Mouse (Mus musculus) neural tube, embryonic 12.5 days (tissue): Measurements from ENCODE around the gene Rtf2. TPM values are rescaled to one million over a fixed set of nuclear protein-coding genes. Genes with fewer than 3 reads are reported as not detected.

ENCODE experiments used
- ATAC-seq: fragments of 200-750 bp; cut with Nextera tagmentation; 2 replicates; pipeline ENCODE4 v1.8.0; 2017; ENCODE audit warnings: low read depth, mild to moderate bottlenecking, moderate TSS enrichment, moderate library complexity; ENCODE audit not compliant: low FRiP score
- H3K27ac ChIP-seq: fragments of 300-500 bp; sonication (generic); 2 replicates; pipeline ENCODE4 v1.5.1; 2016
- H3K27me3 ChIP-seq: fragments of 300-500 bp; sonication (generic); replicated peaks from 2 replicates; pipeline ENCODE4 v1.6.1; 2016; ENCODE audit warnings: mild to moderate bottlenecking
- H3K36me3 ChIP-seq: fragments of 300-500 bp; sonication (generic); 2 replicates; pipeline ENCODE4 v1.6.1; 2016; ENCODE audit warnings: mild to moderate bottlenecking
- H3K4me1 ChIP-seq: fragments of 300-500 bp; sonication (generic); 2 replicates; pipeline ENCODE4 v1.6.1; 2016
- H3K4me2 ChIP-seq: fragments of 300-500 bp; sonication (generic); replicated peaks from 2 replicates; pipeline ENCODE4 v1.6.1; 2016; ENCODE audit warnings: mild to moderate bottlenecking
- H3K4me3 ChIP-seq: fragments of 300-500 bp; sonication (generic); 2 replicates; pipeline ENCODE4 v1.5.1; 2016
- H3K9ac ChIP-seq: fragments of 300-500 bp; sonication (generic); 2 replicates; pipeline ENCODE4 v1.6.1; 2016; ENCODE audit warnings: mild to moderate bottlenecking
- H3K9me3 ChIP-seq: fragments of 300-500 bp; sonication (generic); 2 replicates; pipeline ENCODE4 v1.6.1; 2016; ENCODE audit warnings: mild to moderate bottlenecking
- WGBS: fragments of 180-500 bp; shearing (Covaris S2); methylation state at CpG from one replicate; pipeline ENCODE4 v1.1.7; 2016; 5-methylcytosine and 5-hydroxymethylcytosine counted together
- polyA plus RNA-seq: library from polyadenylated mRNA; unstranded; fragments of >200 nt; fragmentation: Nextera tagmentation; extraction: Ambion mirVana; gene quantifications from 2 replicates; pipeline ENCODE4 v1.2.1, GENCODE M21; 2016

Gene Rtf2
- polyA plus RNA-seq, 1 experiment from 2014 or later: 105 TPM

- H3K27ac ChIP-seq: no peak overlapping the region
- H3K4me3 ChIP-seq: no peak overlapping the region
- no peaks in the 10 kb centered on the region for H3K27me3 ChIP-seq
- 95% methylated on average over 4 of the region's 4 CpGs for WGBS
- H3K4me1 ChIP-seq: peaks cover 14% of the 10 kb centered on the region
- no peak for ATAC-seq
- peaks cover 60% of the 10 kb centered on the region for H3K36me3 ChIP-seq
- H3K9me3 ChIP-seq: no peaks in the 10 kb centered on the region
- H3K4me2 ChIP-seq: no peak overlapping the region
- no peak overlapping the region for H3K9ac ChIP-seq
These were observed 5.3 kb downstream of the Rtf2 start for GRCm38 (mm10) chr2:172445617-172446016.

GRCm38 (mm10) chr2:172447317-172447716 lies 7.0 kb downstream of the Rtf2 start:
- Histone ChIP-seq H3K27me3 (no peaks in the 10 kb centered on the region), H3K4me2 (no peak overlapping the region), H3K4me1 (no peaks in the 10 kb centered on the region), H3K9me3 (no peaks in the 10 kb centered on the region), H3K36me3 (peaks cover 74% of the 10 kb centered on the region), H3K9ac (no peak overlapping the region), H3K27ac (no peak overlapping the region), H3K4me3 (no peak overlapping the region)
- ATAC-seq: no peak
- 92% methylated on average over 6 of the region's 6 CpGs for WGBS

GRCm38 (mm10) chr2:172448329-172448728 lies 8.0 kb downstream of the Rtf2 start:
- ATAC-seq: no peak
- peaks cover 84% of the 10 kb centered on the region for H3K36me3 ChIP-seq
- H3K9me3 ChIP-seq: no peaks in the 10 kb centered on the region
- WGBS: 94% methylated on average over 4 of the region's 4 CpGs
- no peak overlapping the region for H3K4me3 ChIP-seq
- no peak overlapping the region for H3K27ac ChIP-seq
- no peaks in the 10 kb centered on the region for H3K4me1 ChIP-seq
- no peaks in the 10 kb centered on the region for H3K27me3 ChIP-seq
- H3K4me2 ChIP-seq: no peak overlapping the region
- no peak overlapping the region for H3K9ac ChIP-seq

- Histone ChIP-seq H3K36me3 (peaks cover 84% of the 10 kb centered on the region), H3K9me3 (no peaks in the 10 kb centered on the region), H3K4me3 (no peak overlapping the region), H3K27ac (no peak overlapping the region), H3K27me3 (no peaks in the 10 kb centered on the region), H3K9ac (no peak overlapping the region), H3K4me2 (no peak overlapping the region), H3K4me1 (no peaks in the 10 kb centered on the region)
- no peak for ATAC-seq
- 92% methylated on average over 6 of the region's 6 CpGs for WGBS
These were observed 10.3 kb downstream of the Rtf2 start for GRCm38 (mm10) chr2:172450640-172451039.

DNA sequence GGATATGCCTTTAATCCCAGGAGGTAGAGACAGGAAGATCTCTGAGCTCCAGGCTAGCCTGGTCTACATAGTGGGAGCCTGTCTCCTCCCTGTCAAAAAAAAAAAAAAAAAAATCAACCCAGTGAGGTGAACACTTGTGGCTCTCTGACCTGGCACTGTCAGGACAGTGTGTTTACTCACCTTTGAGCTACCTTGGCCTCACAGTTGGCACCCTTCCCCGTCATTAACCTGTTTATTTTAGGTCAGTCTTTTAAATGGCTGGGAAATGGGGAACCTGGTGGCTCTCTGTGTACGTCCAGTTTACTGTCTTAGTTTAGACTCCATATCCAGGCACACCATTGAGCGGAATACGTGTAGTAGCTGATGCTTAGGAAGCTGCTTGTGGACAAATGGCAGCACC lies 11.7 kb downstream of the Rtf2 start:
- 96% methylated on average over 4 of the region's 4 CpGs for WGBS
- Histone ChIP-seq H3K4me1 (no peaks in the 10 kb centered on the region), H3K27ac (no peak overlapping the region), H3K4me3 (no peak overlapping the region), H3K9me3 (no peaks in the 10 kb centered on the region), H3K9ac (no peak overlapping the region), H3K36me3 (peaks cover 73% of the 10 kb centered on the region), H3K4me2 (no peak overlapping the region), H3K27me3 (no peaks in the 10 kb centered on the region)
- ATAC-seq: no peak

DNA sequence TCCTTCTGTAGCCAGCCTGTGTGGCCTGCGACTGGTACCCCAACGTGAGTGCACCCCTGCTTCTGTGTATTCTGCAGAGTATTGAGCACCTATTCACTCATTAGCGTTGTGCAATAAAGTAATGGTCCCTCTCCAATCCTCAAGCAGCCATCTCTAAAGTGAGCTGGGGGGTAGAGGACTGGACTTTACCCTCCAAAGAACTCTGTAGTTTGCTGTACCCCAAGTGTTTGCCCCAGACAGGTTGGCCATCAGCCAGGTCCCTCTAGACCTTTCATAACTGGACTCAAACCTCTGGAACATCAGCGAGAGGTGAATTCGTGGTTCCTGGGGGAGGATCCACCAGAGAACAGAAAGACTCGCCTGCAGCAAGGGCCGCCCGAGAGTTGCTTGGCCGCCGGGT lies 12.1 kb downstream of the Rtf2 start:
- Histone ChIP-seq H3K9ac (no peak overlapping the region), H3K27ac (no peak overlapping the region), H3K4me2 (no peak overlapping the region), H3K4me3 (no peak overlapping the region), H3K9me3 (no peaks in the 10 kb centered on the region), H3K4me1 (no peaks in the 10 kb centered on the region), H3K36me3 (peaks cover 72% of the 10 kb centered on the region), H3K27me3 (no peaks in the 10 kb centered on the region)
- 94% methylated on average over 10 of the region's 10 CpGs for WGBS
- no peak for ATAC-seq

DNA sequence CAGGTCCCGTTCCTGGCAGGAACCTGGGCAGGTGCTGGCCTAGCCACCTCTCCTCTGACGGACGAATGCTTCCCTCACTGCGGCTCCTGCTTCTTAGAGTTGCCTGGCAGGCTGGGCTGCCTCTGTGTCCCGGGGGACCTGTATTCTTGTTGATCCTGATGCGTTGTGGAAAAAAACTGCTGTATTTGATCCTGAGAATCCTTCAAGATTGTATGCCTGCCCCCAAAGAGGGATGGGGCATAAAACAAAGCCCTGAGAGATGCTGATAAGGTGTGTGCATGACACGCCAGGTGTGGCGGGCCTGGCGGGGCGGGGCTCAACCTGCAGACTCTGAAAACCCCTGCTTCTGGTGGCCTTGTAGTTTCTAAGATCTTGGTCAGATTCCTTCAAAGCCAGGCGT lies 18.1 kb downstream of the Rtf2 start, which contains the start of gene Gcnt7:
TSS of gene Gcnt7 (minus strand) at position 101 of the 400 bp plus-strand sequence.
- Histone ChIP-seq H3K4me1 (no peaks in the 10 kb centered on the region), H3K9ac (no peak within 1 kb of the TSS), H3K9me3 (no peaks in the 10 kb centered on the region), H3K36me3 (peaks cover 34% of the 10 kb centered on the region), H3K27ac (no peak within 1 kb of the TSS), H3K4me3 (no peak within 1 kb of the TSS), H3K4me2 (no peak within 1 kb of the TSS), H3K27me3 (no peaks in the 10 kb centered on the region)
- WGBS: 90% methylated on average over 11 of the region's 11 CpGs
- no peak for ATAC-seq

GRCm38 (mm10) chr2:172460647-172461046 lies 20.3 kb downstream of the Rtf2 start:
- Histone ChIP-seq H3K36me3 (peaks cover 43% of the 10 kb centered on the region), H3K4me3 (no peak overlapping the region), H3K27ac (no peak overlapping the region), H3K9ac (no peak overlapping the region), H3K27me3 (no peaks in the 10 kb centered on the region), H3K4me1 (no peaks in the 10 kb centered on the region), H3K9me3 (no peaks in the 10 kb centered on the region), H3K4me2 (no peak overlapping the region)
- 91% methylated on average over 2 of the region's 2 CpGs for WGBS
- ATAC-seq: no peak

DNA sequence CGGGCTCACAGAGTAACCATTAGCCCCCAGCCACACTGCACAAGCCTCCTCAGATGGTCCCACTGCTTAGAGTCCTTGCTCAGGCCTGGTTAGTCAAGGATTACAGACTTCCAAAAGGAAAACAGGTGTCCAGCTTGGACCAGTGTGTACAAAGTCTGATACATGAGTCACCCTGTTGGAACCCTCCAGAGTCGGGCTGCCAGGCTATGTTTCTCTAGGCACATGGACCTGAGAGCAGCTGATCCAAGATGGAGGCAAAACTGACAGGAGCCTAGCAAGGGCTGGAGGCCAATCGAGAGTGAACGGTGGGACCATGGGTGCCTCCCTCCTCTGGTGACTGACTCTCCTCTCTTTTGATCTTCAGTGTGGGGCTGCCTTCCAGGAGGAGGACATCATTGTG lies 22.5 kb downstream of the Rtf2 start:
- Histone ChIP-seq H3K4me2 (no peak overlapping the region), H3K27ac (no peak overlapping the region), H3K27me3 (no peaks in the 10 kb centered on the region), H3K4me1 (no peaks in the 10 kb centered on the region), H3K4me3 (no peak overlapping the region), H3K9ac (no peak overlapping the region), H3K36me3 (peaks cover 54% of the 10 kb centered on the region), H3K9me3 (no peaks in the 10 kb centered on the region)
- no peak for ATAC-seq
- WGBS: 92% methylated on average over 4 of the region's 4 CpGs

GRCm38 (mm10) chr2:172466427-172467132 lies 26.2 kb downstream of the Rtf2 start:
- H3K9ac ChIP-seq: no peak overlapping the region
- H3K27ac ChIP-seq: no peak overlapping the region
- H3K4me1 ChIP-seq: no peaks in the 10 kb centered on the region
- H3K4me2 ChIP-seq: no peak overlapping the region
- peaks cover 68% of the 10 kb centered on the region for H3K36me3 ChIP-seq
- H3K4me3 ChIP-seq: no peak overlapping the region
- 89% methylated on average over 11 of the region's 11 CpGs for WGBS
- no peaks in the 10 kb centered on the region for H3K27me3 ChIP-seq
- ATAC-seq: no peak
- H3K9me3 ChIP-seq: no peaks in the 10 kb centered on the region

GRCm38 (mm10) chr2:172467206-172467605 lies 26.9 kb downstream of the Rtf2 start:
- no peaks in the 10 kb centered on the region for H3K9me3 ChIP-seq
- 95% methylated on average over 5 of the region's 5 CpGs for WGBS
- no peaks in the 10 kb centered on the region for H3K4me1 ChIP-seq
- peaks cover 66% of the 10 kb centered on the region for H3K36me3 ChIP-seq
- no peak overlapping the region for H3K27ac ChIP-seq
- no peaks in the 10 kb centered on the region for H3K27me3 ChIP-seq
- no peak for ATAC-seq
- H3K4me3 ChIP-seq: no peak overlapping the region
- H3K4me2 ChIP-seq: no peak overlapping the region
- no peak overlapping the region for H3K9ac ChIP-seq

DNA sequence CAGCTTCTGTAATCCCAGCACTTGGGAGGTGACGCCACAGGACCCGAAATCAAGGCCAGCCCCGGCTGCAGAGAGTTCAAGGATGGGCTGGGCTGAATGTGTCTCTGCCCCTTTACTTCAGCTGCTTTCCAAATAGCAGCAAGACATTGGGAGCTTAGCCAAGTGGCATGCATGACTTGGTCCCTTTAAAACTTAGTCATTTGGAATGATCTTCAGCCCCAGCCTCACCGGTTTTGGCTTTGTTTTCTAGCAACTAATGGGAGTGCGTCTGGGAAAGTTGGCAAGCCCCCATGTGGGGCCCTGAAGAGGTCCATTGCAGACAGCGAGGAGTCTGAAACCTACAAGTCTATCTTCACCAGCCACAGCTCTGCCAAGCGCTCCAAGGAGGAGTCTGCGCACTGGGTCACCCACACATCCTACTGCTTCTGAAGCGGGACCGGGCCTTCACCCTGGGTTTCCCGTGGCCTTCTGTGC lies 28.0 kb downstream of the Rtf2 start:
- H3K27me3 ChIP-seq: no peaks in the 10 kb centered on the region
- H3K9ac ChIP-seq: no peak overlapping the region
- H3K9me3 ChIP-seq: no peaks in the 10 kb centered on the region
- WGBS: 80% methylated on average over 11 of the region's 11 CpGs
- peaks cover 60% of the 10 kb centered on the region for H3K36me3 ChIP-seq
- no peak overlapping the region for H3K4me3 ChIP-seq
- no peaks in the 10 kb centered on the region for H3K4me1 ChIP-seq
- H3K27ac ChIP-seq: no peak overlapping the region
- no peak overlapping the region for H3K4me2 ChIP-seq
- peak; percentile 66 for ATAC-seq

DNA sequence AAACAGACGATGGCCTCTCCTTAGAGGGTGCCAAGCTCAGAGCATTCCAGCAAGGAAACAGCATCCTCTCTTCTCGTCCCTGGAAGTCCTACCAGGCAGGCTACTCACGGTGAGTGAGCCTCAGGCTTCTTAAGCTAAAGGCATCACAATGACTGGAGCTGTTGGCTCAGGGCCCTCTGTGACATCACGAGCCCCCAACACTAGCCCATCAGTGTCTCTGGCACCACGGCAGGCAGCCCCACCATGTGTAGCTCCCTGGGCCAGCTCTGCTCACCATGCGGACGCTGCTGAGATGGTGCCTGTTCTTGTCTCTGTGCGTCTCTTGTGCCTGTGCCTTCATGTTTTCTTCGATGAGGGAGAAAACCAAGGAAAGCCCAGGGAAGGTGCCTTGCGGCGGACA lies 32.0 kb downstream of the Rtf2 start, which contains the start of gene Fam209:
TSS of gene Fam209 (plus strand) at position 203 of the 400 bp plus-strand sequence.
- WGBS: 89% methylated on average over 11 of the region's 11 CpGs
- no peak for ATAC-seq

More for the DNA sequence above, 32.0 kb downstream of the Rtf2 start, which contains the start of gene Fam209:
- no peak within 1 kb of the TSS for H3K9ac ChIP-seq
- no peak within 1 kb of the TSS for H3K4me2 ChIP-seq
- no peaks in the 10 kb centered on the region for H3K27me3 ChIP-seq
- H3K4me1 ChIP-seq: no peaks in the 10 kb centered on the region
- H3K27ac ChIP-seq: no peak within 1 kb of the TSS
- no peak within 1 kb of the TSS for H3K4me3 ChIP-seq
- H3K9me3 ChIP-seq: no peaks in the 10 kb centered on the region
- peaks cover 27% of the 10 kb centered on the region for H3K36me3 ChIP-seq
